Mouse (Mus musculus) neural tube, embryonic 15.5 days (tissue): ENCODE measurements around the gene Spns1. TPM values are rescaled to one million over a fixed set of nuclear protein-coding genes. Genes with fewer than 3 reads are reported as not detected.
"Not testable (repeated sequence)": the region's sequence is repeated elsewhere in the genome, so short reads cannot be mapped to it uniquely, and the experiment has no call there.

Experiments used
- ATAC-seq: fragments of 200-750 bp; cut with Nextera tagmentation; 2 replicates; pipeline ENCODE4 v1.8.0; 2017; ENCODE audit warnings: mild to moderate bottlenecking, moderate TSS enrichment, moderate library complexity; ENCODE audit not compliant: low FRiP score
- H3K27ac ChIP-seq: fragments of 300-500 bp; sonication (generic); replicated peaks from 2 replicates; pipeline ENCODE4 v1.5.1; 2015; ENCODE audit warnings: mild to moderate bottlenecking, inconsistent platforms
- H3K27me3 ChIP-seq: fragments of 300-500 bp; sonication (generic); replicated peaks from 2 replicates; pipeline ENCODE4 v1.6.1; 2015; ENCODE audit warnings: inconsistent platforms
- H3K36me3 ChIP-seq: fragments of 300-500 bp; sonication (generic); 2 replicates; pipeline ENCODE4 v1.6.1; 2015; ENCODE audit warnings: inconsistent platforms
- H3K4me1 ChIP-seq: fragments of 300-500 bp; sonication (generic); 2 replicates; pipeline ENCODE4 v1.6.1; 2015; ENCODE audit warnings: inconsistent platforms
- H3K4me2 ChIP-seq: fragments of 300-500 bp; sonication (generic); 2 replicates; pipeline ENCODE4 v1.6.1; 2015; ENCODE audit warnings: inconsistent platforms, mild to moderate bottlenecking, moderate library complexity
- H3K4me3 ChIP-seq: fragments of 300-500 bp; sonication (generic); replicated peaks from 2 replicates; pipeline ENCODE4 v1.5.1; 2015; ENCODE audit warnings: mild to moderate bottlenecking, inconsistent platforms
- H3K9ac ChIP-seq: fragments of 300-500 bp; sonication (generic); replicated peaks from 2 replicates; pipeline ENCODE4 v1.6.1; 2015; ENCODE audit warnings: mild to moderate bottlenecking, inconsistent platforms
- H3K9me3 ChIP-seq: fragments of 300-500 bp; sonication (generic); replicated peaks from 2 replicates; pipeline ENCODE4 v1.6.1; 2016; ENCODE audit warnings: inconsistent platforms
- WGBS: fragments of 180-500 bp; shearing (Covaris S2); methylation state at CpG from one replicate; pipeline ENCODE4 v1.1.7; 2015; ENCODE audit warnings: mixed read lengths; 5-methylcytosine and 5-hydroxymethylcytosine counted together
- polyA plus RNA-seq: library from polyadenylated mRNA; unstranded; fragments of >200 nt; fragmentation: Nextera tagmentation; extraction: Ambion mirVana; gene quantifications from 2 replicates; pipeline ENCODE4 v1.2.1, GENCODE M21; 2015

Spns1 gene
- polyA plus RNA-seq, 1 experiment from 2014 or later = 92.7 TPM

DNA sequence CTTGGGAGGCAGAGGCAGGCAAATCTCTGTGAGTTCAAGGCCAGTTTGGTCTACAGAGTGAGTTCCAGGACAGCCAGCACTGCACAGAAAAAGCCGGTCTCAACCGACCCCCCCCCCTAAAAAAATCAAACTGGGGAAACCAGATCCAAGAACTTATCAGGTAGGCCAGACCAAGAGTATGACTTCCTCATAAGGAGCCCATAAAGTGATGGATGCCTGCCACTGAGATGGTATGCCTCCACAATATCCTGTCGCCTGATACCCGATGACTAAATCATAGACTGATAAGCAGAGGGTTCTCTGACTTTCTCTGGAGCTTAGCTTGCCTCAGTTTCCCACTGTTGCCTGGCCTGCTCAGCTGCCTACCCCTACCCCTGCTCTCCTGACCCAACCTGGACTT, 20.6 kb upstream of the Spns1 start:
- 90% methylated on average over 4 of the region's 4 CpGs for WGBS
- ATAC-seq = no peak

DNA sequence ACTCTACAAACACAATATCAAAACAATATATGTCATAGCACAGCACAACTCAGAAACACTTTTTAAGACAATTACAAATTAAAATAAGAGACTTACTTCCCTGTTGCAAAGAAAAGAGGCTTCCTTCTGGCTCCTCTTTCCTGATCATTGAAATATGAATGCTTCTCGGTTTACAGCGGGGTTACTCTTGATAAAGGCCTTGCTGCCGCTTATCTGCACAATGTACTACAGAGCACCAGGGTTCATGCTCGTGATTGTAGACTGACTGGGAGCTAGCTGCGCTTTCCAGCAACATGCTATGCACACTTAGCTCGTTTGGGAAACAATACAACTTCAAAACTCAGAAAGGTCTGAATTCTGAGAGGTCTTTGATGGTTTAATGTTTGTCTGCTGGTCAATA, 20.0 kb upstream of the Spns1 start:
- WGBS = 58% methylated on average over 6 of the region's 6 CpGs
- no peak overlapping the region for H3K4me3 ChIP-seq

More for the DNA sequence above, 20.6 kb upstream of the Spns1 start:
- no peak overlapping the region for H3K9ac ChIP-seq
- no peak overlapping the region for H3K4me3 ChIP-seq
- no peak overlapping the region for H3K27ac ChIP-seq
- H3K36me3 ChIP-seq = no peaks in the 10 kb centered on the region
- no peaks in the 10 kb centered on the region for H3K27me3 ChIP-seq
- H3K4me2 ChIP-seq = no peak overlapping the region
- H3K9me3 ChIP-seq = no peaks in the 10 kb centered on the region
- H3K4me1 ChIP-seq = peaks cover 12% of the 10 kb centered on the region

DNA sequence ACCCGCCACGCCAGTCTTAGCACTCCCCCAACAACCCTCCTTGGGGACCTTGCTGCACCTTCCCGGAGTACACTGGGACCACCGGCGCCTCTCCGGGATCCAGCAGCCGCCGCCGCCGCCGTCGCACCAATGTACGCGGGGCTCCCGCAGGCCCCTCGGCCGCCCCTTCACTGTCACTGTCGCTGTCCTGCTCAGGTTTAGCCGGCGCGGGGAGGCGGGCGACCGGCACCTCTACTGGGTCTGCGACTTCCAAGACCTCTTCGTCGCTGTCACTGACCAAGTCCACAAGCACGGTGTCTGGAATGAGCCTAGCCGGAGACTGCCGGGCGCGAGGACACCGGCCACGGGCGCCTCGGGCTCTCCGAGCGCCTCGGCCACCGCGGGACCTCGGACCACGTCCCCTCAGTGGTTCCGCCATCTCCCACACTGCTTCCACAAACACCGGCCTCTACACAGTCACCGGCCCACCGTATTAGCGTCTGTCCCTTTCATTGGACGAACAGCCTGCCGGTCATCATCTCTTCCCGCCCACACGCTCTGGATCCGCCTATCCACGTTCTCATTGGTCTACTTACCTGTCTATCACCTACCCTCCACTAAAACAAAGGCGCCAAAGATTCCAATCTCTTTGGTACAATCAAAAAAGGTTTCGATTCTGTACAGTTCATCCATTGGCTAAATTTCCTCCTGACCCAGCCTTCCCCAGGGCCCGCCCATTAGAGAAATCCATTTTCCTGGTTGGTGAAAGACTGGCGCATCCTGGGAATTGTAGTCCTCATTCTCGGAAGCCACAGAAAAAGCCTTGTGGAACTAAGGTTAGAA, 19.3 kb upstream of the Spns1 start, which contains the start of gene Nfatc2ip:
Gene Nfatc2ip, minus strand, starts transcription at position 440 of the 822 bp plus-strand sequence.
- no peaks in the 10 kb centered on the region for H3K27me3 ChIP-seq
- H3K27ac ChIP-seq = peak within 1 kb of the TSS; percentile 75
- ATAC-seq = peak; percentile 100
- peak within 1 kb of the TSS; percentile 67 for H3K9ac ChIP-seq
- H3K36me3 ChIP-seq = no peaks in the 10 kb centered on the region; the same call in 1 of the 2 replicates
- H3K9me3 ChIP-seq = no peaks in the 10 kb centered on the region
- under 1% methylated on average over 59 of the region's 59 CpGs for WGBS
- H3K4me3 ChIP-seq = peak within 1 kb of the TSS; percentile 77
- peak within 1 kb of the TSS; percentile 91 for H3K4me2 ChIP-seq
- H3K4me1 ChIP-seq = peaks cover 12% of the 10 kb centered on the region

More for the DNA sequence above, 20.0 kb upstream of the Spns1 start:
- Histone ChIP-seq H3K27me3 (no peaks in the 10 kb centered on the region), H3K4me2 (peak overlapping the region; percentile 37), H3K9me3 (no peaks in the 10 kb centered on the region), H3K4me1 (peaks cover 12% of the 10 kb centered on the region), H3K27ac (no peak overlapping the region), H3K36me3 (no peaks in the 10 kb centered on the region), H3K9ac (no peak overlapping the region)
- no peak for ATAC-seq

DNA sequence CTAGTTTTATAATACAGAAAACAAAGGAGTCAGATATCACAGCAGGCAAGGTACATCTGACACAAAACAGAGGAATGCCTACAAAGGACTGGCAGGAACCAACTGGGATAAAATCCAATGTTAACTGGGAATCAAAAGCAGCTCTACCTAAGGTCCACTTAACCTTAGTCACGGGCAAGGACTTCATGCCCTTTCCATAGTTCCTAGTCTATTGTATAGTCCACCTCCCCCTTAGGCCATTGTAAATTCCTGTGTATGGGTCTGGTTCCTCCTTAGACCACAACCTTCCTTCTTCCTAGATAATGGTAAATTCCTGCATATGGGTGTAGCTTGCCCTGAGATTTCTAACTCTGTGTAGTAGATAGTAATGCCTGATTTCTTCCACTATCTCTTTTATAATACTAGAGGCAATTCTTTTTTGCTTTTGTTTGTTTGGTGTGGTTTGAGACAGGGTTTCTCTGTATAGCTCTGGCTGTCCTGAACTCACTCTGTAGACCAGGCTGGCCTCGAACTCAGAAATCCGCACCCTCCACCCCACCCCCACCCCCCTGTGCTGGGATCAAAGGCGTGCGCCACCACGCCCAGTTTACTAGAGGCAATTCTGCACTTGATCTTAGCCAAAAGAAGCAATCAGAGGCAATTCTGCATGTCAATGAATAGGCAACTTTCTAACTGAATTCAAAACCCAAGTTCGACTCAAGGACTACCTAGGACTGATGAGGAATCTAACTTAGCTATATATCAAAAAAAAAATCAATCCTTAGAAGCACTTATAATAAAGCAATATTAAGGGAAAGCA, 15.0 kb upstream of the Spns1 start:
- not testable (repeated sequence) for H3K9me3 ChIP-seq, H3K27me3 ChIP-seq, H3K27ac ChIP-seq, H3K9ac ChIP-seq, H3K4me3 ChIP-seq, ATAC-seq, H3K4me2 ChIP-seq
- H3K36me3 ChIP-seq = peaks cover 27% of the 10 kb centered on the region
- WGBS = 90% methylated on average over 7 of the region's 7 CpGs
- H3K4me1 ChIP-seq = peaks cover 11% of the 10 kb centered on the region

DNA sequence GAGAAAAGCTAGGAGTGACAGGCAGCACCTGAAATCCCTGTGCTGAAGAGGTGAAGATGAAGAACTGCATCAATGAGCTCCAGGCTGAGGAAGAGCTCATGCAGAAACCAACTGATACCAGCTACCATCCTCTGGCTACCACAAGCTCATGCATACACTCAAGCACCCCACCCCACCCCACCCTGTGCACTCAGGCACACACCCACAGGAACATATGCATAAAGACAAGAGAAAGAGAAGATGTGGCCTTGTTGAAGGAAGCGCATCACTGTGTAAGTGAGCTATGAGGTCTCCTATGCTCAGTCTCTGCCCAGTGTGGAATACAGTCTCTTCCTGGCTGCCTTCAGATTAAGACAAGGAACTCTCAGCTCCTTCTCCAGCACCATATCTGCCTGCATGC, 10.9 kb upstream of the Spns1 start:
- H3K27me3 ChIP-seq = no peaks in the 10 kb centered on the region
- no peak overlapping the region for H3K9ac ChIP-seq
- WGBS = 100% methylated on average over 1 of the region's 1 CpGs
- ATAC-seq = no peak
- no peaks in the 10 kb centered on the region for H3K9me3 ChIP-seq
- no peak overlapping the region for H3K4me3 ChIP-seq
- H3K4me1 ChIP-seq = no peaks in the 10 kb centered on the region
- no peak overlapping the region for H3K4me2 ChIP-seq
- no peak overlapping the region for H3K27ac ChIP-seq
- H3K36me3 ChIP-seq = peaks cover 47% of the 10 kb centered on the region

DNA sequence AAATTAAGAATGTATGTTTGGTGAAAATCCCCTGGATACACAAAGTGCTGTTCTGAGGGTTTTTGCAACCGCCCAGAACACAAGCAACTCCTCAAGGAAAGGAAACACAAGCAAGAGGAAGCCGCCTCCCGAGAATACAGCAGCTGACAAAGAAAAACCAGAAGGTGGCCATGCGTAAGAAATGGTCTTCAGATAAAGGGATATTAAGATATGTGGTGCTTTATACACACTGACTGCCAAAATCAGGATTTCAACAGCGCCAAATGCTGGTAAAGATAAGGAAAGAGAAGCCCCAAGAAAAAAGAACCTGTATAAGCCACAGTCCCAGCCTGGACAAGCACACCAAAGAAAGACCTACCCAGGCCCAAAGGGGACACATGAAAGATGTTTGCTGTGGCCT, 6.3 kb upstream of the Spns1 start:
- 0 out of 2 replicates have a peak, but pooled peaks cover under 1% of the 10 kb centered on the region for H3K4me1 ChIP-seq

DNA sequence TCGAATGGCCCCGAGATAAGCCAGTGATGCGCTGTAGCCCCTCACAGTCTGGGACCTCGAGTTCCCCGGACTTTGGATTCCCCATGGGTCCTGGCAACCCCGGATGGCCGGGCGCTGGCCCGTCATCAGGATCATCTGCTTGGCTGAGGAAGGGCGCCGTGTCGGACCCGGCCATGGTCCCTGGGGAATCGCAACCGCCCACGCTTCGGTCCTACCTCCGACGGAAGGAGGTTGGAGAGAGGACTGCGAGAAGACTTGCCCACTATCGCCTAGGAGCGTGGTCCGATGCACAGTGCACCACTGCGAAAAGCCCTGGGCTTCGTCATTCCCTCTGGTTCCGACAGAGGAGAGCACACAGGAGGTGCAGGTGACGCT, 360 bp downstream of the Spns1 start:
- H3K4me1 ChIP-seq = peaks cover 32% of the 10 kb centered on the region
- H3K4me3 ChIP-seq = peak overlapping the region; percentile 97
- H3K36me3 ChIP-seq = peaks cover 18% of the 10 kb centered on the region
- peak overlapping the region; percentile 87 for H3K9ac ChIP-seq
- H3K27ac ChIP-seq = peak overlapping the region; percentile 65
- peak; percentile 73 for ATAC-seq
- no peaks in the 10 kb centered on the region for H3K9me3 ChIP-seq
- no peaks in the 10 kb centered on the region for H3K27me3 ChIP-seq
- 2% methylated on average over 27 of the region's 27 CpGs for WGBS
- peak overlapping the region; percentile 97 for H3K4me2 ChIP-seq

More for the DNA sequence above, 6.3 kb upstream of the Spns1 start:
- H3K9me3 ChIP-seq = no peaks in the 10 kb centered on the region
- WGBS = 87% methylated on average over 5 of the region's 5 CpGs
- no peak overlapping the region for H3K27ac ChIP-seq
- H3K4me3 ChIP-seq = no peak overlapping the region
- no peak overlapping the region for H3K4me2 ChIP-seq
- peaks cover 22% of the 10 kb centered on the region for H3K36me3 ChIP-seq
- H3K9ac ChIP-seq = no peak overlapping the region
- H3K27me3 ChIP-seq = no peaks in the 10 kb centered on the region
- ATAC-seq = no peak

DNA sequence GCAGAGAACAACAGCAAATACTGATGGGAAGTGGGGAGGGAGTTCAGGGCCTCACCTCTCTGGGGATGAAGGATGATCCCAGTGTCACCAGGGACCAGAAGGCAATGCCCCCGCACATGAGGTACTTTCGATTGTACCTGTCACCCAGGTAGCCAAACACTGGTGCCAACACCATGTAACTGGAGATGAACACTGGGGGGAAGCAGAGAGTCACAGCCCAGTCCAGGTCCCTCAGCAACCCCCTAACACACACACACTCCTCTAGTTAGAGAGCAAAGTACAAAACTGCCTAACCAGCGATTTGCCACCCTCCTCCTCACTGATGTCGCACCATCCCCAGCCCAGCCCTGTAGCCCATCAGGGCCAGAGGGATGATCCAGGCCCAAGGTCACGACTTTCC, 2.2 kb downstream of the Spns1 start:
- H3K27ac ChIP-seq = no peak overlapping the region
- H3K4me2 ChIP-seq = no peak overlapping the region
- no peak overlapping the region for H3K9ac ChIP-seq
- H3K4me1 ChIP-seq = peaks cover 32% of the 10 kb centered on the region
- no peaks in the 10 kb centered on the region for H3K27me3 ChIP-seq
- no peaks in the 10 kb centered on the region for H3K9me3 ChIP-seq
- H3K36me3 ChIP-seq = peaks cover 37% of the 10 kb centered on the region
- ATAC-seq = no peak
- no peak overlapping the region for H3K4me3 ChIP-seq
- 82% methylated on average over 5 of the region's 5 CpGs for WGBS

DNA sequence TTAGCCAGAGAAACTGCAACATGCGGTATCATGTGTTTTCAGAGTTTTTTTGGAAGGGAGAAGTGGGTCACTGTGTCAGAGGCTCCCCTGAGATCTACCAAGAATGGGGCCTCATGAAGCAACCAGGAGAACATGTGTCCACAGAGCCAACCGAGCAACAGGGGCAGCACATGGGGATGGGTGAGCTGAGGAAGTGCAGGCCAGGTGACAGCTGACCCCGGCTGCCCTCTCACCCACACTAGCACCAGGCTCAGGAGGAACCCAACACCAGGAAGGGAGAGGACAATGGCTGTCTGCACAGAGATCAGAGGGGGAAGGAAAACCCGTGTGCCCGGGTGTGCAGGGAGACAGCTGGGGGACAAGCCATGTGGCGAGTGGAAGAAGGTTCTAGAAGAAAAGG, 2.7 kb downstream of the Spns1 start:
- Histone ChIP-seq H3K36me3 (peaks cover 42% of the 10 kb centered on the region), H3K9me3 (no peaks in the 10 kb centered on the region), H3K27me3 (no peaks in the 10 kb centered on the region), H3K4me3 (no peak overlapping the region), H3K27ac (no peak overlapping the region), H3K9ac (no peak overlapping the region), H3K4me2 (no peak overlapping the region), H3K4me1 (peaks cover 32% of the 10 kb centered on the region)
- WGBS = 91% methylated on average over 6 of the region's 6 CpGs
- ATAC-seq = no peak

DNA sequence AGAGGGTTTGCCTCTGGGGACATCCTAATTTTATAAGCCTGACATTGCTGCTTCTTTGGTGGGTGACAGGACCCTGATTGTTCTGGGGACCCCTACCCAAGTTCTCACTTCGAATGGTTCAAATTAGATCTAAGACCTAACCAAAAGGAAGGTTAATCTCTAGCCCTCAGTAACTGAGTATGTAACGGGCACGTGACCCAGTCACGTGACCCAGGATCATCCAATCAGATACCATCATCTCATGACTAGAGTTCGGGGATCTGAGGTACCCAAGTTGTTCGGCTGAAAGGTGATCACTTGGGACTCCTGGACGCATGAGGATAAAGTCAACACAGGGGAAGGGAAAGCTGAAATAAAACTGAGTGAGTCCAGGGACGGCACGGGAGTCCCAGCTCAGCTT, 4.2 kb downstream of the Spns1 start:
- Histone ChIP-seq H3K36me3 (peaks cover 47% of the 10 kb centered on the region), H3K4me3 (no peak overlapping the region), H3K9ac (no peak overlapping the region), H3K9me3 (no peaks in the 10 kb centered on the region), H3K4me1 (peaks cover 27% of the 10 kb centered on the region), H3K27ac (no peak overlapping the region), H3K4me2 (no peak overlapping the region), H3K27me3 (no peaks in the 10 kb centered on the region)
- 87% methylated on average over 9 of the region's 9 CpGs for WGBS
- ATAC-seq = no peak

DNA sequence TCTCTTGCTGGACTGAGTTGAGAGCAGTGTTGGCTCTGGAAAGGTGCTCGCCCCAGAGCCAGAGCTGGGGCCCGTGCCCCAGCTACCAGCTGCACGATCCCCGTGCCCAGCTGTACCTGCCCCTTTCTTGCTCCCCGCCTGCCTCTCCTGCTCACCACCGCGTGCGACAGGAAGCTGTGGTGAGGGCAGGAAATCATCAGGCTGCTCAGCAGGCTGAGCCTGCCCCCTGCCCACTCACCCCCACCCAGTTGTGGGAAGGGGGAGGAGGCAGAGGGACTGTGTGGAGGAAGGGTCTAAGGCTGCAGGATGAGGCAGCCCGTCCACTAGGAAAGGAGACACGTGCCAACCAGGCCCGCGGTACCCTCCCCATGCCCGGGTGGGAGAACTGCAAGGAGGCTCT, 7.9 kb downstream of the Spns1 start, which contains the start of gene Lat:
Gene Lat, minus strand, starts transcription at position 178 of the 400 bp plus-strand sequence.
- Histone ChIP-seq H3K36me3 (peaks cover 55% of the 10 kb centered on the region), H3K4me1 (0 out of 2 replicates have a peak, but pooled peaks cover 3% of the 10 kb centered on the region), H3K4me3 (no peak within 1 kb of the TSS), H3K27ac (no peak within 1 kb of the TSS), H3K9me3 (no peaks in the 10 kb centered on the region), H3K9ac (no peak within 1 kb of the TSS), H3K4me2 (no peak within 1 kb of the TSS), H3K27me3 (no peaks in the 10 kb centered on the region)
- WGBS = 80% methylated on average over 13 of the region's 13 CpGs
- no peak for ATAC-seq
